Mouse (Mus musculus) right cerebral cortex, postnatal 25 days (tissue): Measurements from ENCODE around the gene Cd47.
"Not testable (repeated sequence)": the region's sequence is repeated elsewhere in the genome, so short reads cannot be mapped to it uniquely, and the experiment has no call there.

Experiments
- DNase-seq: peaks from one replicate; pipeline ENCODE4 v3.0.0; 2022

Cd47 gene

DNA sequence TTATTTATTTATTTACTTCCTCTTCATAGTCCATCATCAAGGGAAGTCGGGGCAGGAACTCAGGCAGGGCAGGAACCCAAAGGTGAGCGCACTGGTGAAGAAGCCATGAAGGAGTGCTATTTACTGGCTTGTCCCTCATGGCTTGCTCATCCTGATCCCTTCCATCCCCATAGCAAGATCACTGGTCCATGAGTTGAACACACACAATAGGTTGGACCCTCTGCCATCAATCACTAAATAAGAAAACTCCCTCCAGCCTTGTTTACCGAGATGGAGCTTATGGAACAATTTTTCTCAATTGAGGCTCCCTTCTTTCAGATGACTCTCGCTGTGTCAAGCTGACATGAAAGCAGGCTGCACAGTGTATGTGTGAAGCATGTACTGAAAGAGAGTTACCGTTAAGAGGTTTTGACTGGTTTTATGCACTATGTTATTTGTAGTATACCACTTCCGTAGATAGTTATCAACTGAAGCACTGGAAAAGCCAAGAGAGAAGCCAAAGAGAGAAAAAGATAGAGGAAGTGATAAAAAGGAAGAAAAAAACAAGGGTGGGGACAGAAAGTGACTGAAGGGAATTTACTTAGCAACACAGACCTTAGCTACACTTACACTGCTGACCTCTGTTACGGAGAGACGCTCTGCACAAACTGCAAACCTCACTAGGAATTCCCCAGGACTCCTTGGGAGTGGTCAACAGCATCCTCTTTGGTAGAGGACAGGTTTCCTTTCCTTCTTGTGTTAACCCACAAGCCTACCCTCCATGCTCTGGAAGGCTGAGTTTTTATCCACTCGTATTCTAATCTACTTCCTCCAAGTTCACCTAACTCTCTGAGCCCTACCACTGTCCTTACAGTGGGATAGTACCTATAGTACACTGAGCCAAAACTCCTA, 9.5 kb upstream of the Cd47 start:
- no peak for DNase-seq

DNA sequence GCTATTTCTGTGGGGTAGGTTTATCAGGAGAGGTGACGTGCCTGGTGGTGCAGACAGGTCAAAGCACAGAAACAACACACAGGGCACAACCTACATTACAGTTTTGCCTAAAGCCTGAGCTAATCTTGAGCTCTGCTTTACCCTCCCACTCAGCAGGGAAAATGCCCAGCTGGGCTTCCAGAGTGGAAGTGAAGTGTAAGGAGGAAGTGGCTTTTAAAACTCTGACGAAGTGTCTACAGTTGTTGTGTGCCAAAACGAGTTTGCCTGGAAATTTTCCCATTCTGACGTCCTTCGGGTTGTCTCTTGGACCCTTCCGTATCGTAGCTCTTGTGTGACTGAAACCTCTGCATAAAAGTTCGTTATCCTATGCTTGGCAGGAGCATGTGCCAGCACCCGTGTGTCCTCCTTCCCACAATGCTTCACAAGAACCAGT, 7.9 kb upstream of the Cd47 start:
- no peak for DNase-seq

DNA sequence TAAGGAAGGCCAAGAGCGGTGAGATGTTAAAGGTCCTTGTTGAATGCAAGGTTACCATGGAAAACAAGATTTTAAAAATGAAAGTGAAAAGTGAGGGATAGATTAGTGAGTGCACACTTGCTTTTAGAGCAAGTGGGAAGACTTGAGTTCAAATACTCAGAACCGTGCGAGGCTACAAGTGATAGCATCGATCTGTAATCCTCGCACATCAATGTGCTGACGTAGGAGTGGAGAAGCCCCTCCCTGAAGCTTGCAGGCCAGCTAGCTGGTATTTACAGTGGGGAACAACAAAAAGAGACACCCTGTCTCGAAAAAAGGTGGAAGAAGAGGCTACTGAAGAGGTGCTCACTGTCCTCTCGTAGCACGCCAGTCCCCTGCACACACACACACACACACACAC, 6.7 kb upstream of the Cd47 start:
- DNase-seq: no peak

DNA sequence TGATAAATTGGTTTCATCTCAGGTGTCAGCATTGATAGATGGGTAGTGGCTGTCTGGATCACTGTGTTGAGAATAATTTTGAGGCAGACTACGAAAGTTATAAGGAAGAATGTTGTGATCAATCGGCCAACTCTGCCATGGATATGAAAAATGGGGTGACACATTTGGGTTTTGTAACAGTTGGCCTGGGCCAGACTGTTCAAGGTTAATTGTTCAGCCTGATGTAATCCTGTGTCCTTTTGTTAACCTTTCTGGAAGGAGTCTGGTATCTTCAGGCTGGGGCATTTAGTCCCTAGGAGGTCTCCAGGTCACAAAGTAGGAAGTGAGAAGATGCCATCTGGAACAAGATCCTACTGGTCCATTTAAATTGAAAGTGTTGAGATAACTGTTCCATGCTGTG, 4.1 kb upstream of the Cd47 start:
- no peak for DNase-seq

DNA sequence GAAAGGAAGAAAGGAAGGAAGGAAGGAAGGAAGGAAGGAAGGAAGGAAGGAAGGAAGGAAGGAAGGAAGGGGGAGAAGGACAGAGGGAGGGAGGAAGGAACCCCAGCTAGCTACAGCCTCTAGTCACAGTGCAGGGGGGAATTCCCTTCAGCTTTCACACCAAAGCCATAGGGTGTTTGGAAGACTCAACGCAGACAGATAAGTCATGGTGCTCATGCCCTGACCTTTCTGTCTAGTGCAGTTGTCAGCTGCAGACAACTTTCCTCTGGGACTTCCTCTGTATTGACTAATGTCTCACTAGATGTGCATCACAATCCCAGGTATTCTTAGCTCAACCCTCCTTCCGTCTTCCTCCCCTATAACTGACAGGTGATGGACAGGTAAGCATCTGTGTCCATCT, 3.4 kb upstream of the Cd47 start:
- no peak for DNase-seq

DNA sequence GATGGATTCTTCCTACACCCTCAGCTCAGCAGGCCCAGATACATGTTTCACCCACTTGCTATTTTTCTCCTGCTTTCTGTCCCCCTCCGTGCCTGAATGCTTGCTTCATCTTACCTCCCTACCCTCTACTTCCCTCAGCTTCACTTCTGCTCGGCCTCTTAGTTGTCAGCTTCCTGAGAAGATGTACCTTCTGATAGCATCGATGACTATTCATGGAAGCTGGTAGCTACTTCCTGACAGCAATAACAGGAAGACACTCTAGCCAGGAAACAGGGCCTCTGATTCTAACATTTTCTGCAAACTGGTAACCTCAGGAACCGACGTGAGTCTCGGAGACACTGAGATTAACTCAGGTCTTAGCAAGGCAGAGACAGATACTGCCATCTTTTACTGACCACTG, 1.5 kb upstream of the Cd47 start:
- no peak for DNase-seq

DNA sequence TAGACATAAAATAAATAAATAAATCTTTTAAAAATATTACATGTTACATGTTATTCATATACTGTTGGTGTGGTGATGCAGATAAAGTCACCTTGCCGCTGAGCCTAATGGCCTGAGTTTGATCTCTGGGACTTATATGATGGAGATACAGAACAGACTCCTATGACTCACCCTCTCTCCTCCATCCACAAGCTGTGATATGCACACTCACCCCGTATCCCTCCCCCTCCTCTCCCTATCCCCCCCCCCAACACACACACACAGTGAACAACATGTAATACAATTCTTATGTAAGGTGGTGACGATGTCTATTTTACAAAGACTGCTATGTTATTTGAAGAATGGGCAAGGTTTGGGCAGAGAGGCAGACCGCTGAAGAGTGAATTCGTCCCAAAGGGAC, 663 bp downstream of the Cd47 start:
- no peak for DNase-seq

DNA sequence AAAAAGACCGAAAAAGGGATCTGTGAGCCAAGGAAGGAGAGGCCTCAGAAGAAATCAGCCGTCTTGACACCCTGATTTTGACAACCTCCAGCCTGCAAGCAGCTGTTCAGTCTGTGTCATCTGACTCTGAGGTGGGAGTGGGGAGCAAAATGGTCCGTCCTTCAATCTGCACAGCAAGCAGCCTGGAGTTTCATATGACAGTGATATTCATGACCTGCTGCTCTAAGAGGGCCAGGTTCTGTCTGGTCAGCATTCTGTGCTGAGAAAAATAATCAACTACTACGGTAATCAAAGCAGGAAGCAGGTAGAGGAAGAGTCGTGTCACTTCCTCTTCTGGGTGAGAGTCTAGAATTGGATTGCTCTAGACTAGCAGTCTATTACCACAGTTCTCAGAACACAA, 1.1 kb downstream of the Cd47 start:
- DNase-seq: no peak

DNA sequence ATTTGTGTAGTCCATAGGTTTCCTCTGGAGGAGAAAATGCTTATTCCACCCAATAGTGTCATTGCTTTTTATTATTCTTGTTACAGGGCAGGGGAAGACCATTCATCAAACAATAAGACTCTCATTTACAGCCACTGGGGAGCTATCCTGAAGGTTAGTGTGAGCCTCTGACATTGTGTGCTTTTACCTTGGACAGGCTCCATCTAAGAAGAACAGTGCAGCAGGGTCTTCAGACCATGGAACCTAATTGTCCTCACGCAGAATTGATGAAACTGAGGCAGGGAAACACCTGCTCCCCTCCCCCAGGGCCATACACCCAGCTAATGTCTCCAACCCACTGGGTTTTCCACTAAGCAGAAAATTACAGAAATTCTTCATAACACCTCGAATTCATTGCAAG, 2.7 kb downstream of the Cd47 start:
- DNase-seq: no peak

DNA sequence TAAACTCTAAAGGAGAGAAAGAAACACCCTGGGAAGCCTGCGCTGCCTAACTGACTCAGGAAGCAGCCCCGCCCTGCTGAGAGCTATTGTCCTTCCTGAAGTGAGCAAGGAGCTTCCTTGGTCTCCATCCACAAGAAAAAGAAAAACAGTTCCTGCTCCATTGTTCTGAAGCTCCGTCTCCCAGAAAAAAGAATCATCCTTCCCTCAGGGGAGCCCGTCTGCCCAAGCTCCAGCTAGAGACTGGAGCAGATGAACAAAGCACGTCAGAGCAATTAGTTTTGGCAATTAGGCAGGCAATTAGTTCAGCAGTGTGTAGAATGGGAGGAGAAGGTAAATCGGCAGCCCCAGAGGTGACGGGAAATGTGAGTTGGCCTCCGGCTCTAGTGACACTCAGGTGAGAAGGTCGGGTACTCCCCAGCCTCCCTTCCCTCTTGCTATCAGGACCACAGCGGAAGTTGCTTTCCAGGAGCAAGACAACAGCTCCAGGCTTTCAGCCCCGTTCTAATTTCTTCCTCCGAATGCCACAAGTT, 3.7 kb downstream of the Cd47 start:
- no peak for DNase-seq

DNA sequence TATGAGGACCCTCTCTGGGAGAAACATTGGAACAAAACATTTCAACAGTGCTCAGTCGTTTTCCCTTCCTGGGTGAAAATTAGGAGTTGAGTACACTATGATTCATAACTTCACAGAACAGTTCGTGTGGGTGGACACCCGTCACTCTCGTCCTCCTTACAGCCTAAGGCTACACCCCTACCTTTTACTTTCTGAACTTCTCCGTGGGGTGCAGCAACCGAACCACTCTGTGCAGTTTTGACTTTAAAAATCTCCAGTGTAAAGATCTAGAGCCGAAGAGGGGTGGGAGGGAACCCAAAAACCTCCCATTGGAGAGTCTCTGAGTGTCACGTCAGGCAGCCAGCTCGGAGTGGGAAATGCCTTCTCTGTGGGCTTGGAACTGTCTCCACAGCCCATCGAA, 6.6 kb downstream of the Cd47 start:
- DNase-seq: no peak

DNA sequence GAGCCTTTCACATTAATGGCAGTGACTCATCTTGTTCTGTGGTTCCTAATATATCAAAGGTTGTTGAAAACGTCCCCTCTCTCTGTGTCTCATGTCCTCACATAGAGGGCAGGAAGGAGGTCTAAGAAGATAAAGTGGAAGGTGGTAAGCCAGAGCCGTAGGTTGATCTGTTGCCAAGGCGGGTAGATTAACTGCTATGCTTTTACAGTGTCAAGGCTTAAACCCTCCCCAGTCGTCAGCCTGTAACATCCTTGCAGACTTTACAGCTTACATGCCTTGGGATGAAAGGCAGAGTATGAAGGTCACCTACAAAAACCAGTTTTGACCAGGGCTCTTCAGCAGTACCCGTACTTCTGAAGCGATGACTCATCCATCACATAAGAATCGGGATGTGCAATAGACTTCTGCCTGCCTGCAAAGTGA, 7.1 kb downstream of the Cd47 start:
- DNase-seq: no peak

DNA sequence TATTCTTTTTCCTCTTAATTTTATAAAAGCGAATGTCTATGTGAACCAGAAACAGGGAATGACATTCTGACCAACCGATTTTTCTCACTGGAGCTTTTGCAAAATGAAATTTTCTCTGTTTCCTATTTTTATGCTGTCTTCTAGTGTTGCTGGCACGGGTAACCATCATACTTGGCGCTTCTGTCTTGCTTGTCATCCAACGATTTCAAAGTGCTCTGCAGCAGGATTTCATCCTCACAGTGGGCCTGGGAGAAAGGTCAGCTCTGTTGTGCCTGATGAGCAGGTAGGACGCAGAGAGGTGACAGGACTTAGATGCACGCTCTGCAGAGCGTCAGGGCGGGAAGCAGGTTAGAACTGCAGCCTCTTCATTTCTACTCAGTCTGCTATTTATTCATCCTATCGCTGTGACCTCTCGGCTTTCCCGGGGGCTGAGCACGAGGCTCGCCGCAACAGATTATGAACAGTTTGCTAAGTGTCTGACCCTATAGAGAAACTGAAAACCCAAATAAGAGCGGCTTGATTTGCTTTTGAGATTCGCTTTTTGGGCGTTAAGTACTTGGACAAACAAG, 7.6 kb downstream of the Cd47 start:
- DNase-seq: peak; percentile 10

DNA sequence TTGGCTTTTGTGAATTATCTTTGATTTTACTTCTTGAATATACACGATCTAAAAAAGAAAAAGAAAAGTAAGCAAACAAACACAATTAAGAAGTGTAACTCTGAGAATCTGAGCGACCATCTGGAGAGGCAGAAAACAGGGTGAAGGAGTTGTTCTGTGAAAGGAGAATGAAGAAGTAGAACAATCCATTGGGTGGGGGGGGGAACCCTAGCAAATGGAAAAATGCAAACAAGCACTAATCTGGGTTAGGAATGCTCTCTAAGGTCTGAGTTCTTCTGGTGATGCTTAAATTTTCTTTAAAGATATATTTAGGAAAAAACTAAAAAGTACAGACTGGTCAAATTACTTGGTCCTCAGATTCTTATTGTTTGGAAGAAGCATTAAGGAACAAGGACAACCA, 11.6 kb downstream of the Cd47 start:
- no peak for DNase-seq

DNA sequence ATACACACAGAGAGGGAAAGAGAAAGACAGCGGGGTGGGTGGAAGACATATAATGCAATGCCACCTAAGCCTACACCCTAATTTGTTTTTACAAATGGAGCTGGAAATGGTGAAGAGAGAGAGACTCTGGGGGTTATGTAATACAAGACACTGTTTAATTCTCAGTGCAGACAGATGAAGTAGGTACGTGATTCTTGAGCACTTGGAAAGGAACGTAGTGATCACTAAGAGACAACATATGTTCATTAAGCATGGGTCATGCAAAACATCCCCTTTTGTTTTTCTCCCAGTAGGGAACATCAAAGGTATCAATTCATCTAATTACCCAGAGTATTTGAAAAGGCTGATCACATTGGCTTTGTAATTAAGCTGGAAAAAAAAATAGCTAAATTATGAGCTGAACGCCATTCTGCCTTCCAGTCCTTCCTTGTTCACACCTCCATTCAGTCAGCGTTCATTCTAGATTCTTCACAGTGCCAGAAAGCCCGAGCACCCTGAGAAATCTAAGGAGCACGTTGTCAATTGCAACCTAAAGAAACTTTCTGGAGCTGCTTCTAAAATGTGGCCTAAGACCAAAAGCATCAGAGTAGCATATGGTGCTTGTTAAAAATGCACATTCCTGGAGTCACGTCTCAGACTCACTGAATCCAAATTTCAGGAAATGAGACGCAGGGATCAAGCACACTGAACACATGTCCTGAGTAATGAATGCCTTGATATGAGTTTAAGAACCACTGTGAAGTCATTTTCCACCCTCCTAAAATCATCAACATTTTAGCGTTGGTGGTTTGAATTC, 12.7 kb downstream of the Cd47 start:
- DNase-seq: no peak

DNA sequence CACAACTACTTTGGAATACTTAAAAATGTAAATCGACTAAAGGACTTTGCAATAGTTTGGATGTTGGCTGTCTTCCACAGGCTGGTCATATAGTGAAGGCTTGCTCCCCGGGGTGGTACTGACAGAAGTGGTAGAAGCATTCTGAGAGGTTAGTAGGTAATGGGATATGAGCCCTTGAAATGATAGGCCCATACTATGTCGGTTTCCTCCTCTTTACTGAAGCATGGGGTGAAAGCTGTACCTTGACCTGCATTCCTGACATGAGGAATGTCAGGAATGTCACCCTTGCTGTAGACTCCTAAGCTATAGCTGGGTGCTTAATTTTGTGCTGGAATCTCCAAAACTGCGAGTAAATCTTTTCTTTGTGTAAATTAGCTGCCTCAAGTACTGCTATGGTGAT, 14.1 kb downstream of the Cd47 start:
- DNase-seq: no peak

DNA sequence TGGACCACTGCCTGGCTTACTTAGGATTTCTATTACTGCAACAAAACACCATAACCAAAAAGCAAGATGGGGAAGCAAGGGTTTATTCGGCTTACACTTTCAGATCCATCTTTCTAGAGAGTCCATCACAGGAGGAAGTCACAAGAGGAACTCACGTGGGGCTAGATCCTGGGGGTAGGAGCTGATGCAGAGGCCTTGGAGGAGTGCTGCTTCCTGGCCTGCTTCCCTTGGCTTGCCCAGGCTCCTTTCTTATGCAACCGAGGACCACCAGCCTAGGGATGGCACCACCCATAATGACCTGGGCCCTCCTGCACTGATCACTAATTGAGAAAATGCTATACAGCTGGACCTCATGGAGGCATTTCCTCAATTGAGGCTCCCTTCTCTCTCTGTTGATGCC, 16.6 kb downstream of the Cd47 start:
- no peak for DNase-seq

DNA sequence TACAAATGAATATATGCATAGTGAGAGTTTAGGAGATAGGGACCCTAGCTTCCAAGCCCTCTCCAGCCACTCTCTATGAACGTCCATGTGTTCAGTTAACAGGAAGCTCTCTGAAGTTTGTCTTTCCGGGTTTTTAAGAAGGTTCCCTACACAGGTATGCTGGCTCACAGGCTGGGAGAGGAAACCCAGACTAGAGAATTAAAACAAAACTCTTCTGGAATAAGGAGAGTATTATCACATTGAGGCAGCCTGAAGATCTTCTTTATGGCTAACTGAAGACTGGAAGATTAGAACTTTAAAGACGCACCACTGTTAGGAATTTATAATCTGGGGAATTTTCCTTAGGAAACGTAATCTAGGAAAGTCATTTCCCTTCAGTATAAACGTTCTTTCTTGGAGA, 17.8 kb downstream of the Cd47 start:
- DNase-seq: no peak

DNA sequence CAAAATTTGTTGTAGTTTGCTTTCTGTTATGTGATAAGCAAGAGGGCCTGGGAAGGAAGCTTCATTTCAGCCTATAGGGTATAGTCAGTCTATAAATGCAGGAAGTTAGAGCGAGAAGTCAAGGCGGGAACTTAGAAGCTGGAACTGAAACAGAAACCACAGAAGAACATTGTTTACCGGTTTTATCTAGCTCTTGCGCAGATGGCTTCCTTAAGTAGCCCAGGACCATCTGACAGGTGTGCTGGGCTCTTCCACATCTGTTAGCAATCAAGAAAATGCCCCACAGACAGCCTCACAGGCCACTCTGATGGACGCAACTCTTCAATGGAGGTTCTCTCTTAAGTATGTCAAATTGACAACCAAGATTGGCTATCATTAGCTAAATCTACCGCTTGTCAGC, 18.3 kb downstream of the Cd47 start:
- DNase-seq: no peak

DNA sequence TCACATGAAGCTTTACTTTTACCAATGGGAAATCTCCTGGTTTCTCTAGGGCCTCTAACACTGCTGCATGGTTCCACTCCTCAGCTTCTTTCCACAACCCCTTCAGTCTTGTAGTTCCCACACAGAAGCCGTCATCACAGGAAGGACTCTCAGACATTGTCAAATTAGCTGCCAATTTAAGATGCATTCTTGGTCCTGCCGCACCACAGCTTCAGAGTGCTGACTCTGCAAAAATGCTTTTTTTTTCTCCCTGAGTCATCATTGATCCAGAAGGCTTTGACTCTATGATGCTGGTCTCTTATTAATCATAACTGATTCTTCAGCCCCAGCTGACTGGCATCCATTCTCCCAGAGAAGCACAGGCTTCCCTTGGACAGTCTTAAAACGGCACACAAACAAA, 19.2 kb downstream of the Cd47 start:
- DNase-seq: no peak

DNA sequence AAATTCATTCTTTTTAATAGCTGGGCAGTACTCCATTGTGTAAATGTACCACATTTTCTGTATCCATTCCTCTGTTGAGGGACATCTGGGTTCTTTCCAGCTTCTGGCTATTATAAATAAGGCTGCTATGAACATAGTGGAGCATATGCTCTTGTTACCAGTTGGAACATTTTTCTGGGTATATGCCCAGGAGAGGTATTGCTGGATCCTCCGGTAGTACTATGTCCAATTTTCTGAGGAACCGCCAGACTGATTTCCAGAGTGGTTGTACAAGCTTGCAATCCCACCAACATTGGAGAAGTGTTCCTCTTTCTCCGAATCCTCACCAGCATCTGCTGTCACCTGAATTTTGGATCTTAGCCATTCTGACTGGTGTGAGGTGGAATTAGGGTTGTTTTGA, 30.6 kb downstream of the Cd47 start:
- DNase-seq: not testable (repeated sequence)

DNA sequence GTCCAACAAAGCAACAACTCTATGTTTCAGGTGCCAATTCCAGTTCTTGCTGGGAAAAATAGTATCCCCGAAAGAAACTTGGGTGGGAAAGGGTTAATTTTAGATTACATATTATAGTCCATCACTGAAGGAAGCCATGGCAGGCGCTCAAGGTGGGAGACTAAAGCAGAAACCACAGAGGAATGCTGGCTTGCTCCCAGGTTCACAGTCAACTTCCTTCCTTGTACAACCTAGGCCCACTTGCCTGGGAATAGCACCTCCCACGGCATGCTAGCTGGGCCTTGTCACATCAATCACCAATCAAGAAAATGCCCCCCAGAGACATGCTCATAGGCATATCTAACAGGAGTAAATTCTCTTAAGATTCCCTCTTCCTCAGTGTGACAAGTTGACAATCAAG, 32.0 kb downstream of the Cd47 start:
- no peak for DNase-seq

DNA sequence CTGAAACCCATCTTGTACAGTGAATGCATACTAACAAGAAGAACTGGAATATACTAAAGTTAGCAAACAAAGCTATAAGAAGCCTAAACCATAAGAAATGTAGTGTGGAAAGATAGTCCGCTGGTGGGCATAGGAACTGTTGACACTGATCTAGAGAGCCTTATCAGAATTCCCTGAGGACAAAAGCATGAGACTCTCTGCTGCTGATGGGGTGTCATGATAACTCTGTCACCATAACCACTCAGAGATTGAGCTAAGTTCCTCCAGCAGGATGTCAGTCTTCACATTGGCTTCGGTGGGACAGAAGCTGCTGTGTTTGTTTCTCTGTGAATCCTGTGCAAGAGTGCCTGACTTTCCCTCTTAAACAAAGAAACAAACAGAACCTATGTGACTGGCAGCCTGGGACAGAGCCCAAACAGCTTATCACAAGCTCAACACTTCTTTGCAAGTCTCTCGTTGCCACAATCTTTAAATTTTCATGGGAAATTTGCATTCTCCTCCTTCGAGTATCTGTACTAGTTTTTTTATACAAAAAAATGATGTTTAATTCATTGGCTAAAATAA, 33.9 kb downstream of the Cd47 start:
- DNase-seq: no peak
